Mouse (Mus musculus): ENCODE measurements around the gene Astn2. TPM values are rescaled to one million over a fixed set of nuclear protein-coding genes. Genes with fewer than 3 reads are reported as not detected.

Gene Astn2
- total and polyA plus RNA-seq, 3 experiments = not detected

GRCm38 (mm10) chr4:65773368-65774010, 630.9 kb downstream of the Astn2 start:
- Histone ChIP-seq H3K4me3 (ENCODE audit: control insufficient read depth in 1 of 2, insufficient read depth in 1 of 2, low read depth in 2 of 2, low read length in 2 of 2) (no peak overlapping the region), H3K9me3 (replicated peaks; ENCODE audit: insufficient read depth, low read length) (no peaks in the 10 kb centered on the region), H3K36me3 (ENCODE audit: control insufficient read depth in 1 of 2, insufficient read depth in 2 of 2, low read length in 2 of 2) (no peaks in the 10 kb centered on the region), H3K9ac (ENCODE audit: control insufficient read depth, low read depth, low read length, poor library complexity, severe bottlenecking) (no peak overlapping the region), H3K27ac (ENCODE audit: control insufficient read depth, low read depth, low read length) (no peak overlapping the region), H3K27me3 (ENCODE audit: control insufficient read depth in 1 of 2, insufficient read depth in 2 of 2, low read length in 2 of 2) (no peaks in the 10 kb centered on the region), H3K79me2 (ENCODE audit: control insufficient read depth, insufficient read depth, low read length, poor library complexity) (no peaks in the 10 kb centered on the region), H3K4me1 (ENCODE audit: control insufficient read depth in 1 of 2, insufficient read depth in 2 of 2, low read length in 2 of 2) (no peaks in the 10 kb centered on the region)
- TF ChIP-seq SMC3 (IDR thresholded peaks at IDR 0.05; ENCODE audit: low read depth, low read length) (no peak), ELF1 (IDR thresholded peaks at IDR 0.05; ENCODE audit: low read depth, low read length) (no peak), MYB (IDR thresholded peaks at IDR 0.05; ENCODE audit: low read depth, low read length) (no peak), USF1 (IDR thresholded peaks at IDR 0.05; ENCODE audit: low read depth, low read length) (no peak), HCFC1 (IDR thresholded peaks at IDR 0.05; ENCODE audit: low read depth, low read length) (no peak), NELFE (IDR thresholded peaks at IDR 0.05; ENCODE audit: low read depth, low read length) (no peak), TCF12 (IDR thresholded peaks at IDR 0.05; ENCODE audit: low read depth, low read length) (no peak), ZMIZ1 (IDR thresholded peaks at IDR 0.05; ENCODE audit: low read depth, low read length) (no peak), TBP (IDR thresholded peaks at IDR 0.05; ENCODE audit: low read depth, low read length) (no peak), POLR2A (IDR thresholded peaks at IDR 0.05; ENCODE audit: control insufficient read depth in 1 of 2, insufficient read depth in 1 of 2, low read depth in 1 of 2, low read length in 2 of 2, poor library complexity in 1 of 2) (no peak), SIN3A (IDR thresholded peaks at IDR 0.05; ENCODE audit: low read length) (no peak), E2F4 (IDR thresholded peaks at IDR 0.05; ENCODE audit: borderline replicate concordance, low read depth, low read length) (no peak), CHD1 (IDR thresholded peaks at IDR 0.05; ENCODE audit: low read depth, low read length) (no peak)
- DNase-seq (ENCODE audit: low read depth, low spot score) = no peak

- Histone ChIP-seq H3K36me3 (ENCODE audit: control insufficient read depth in 1 of 2, insufficient read depth in 2 of 2, low read length in 2 of 2) (no peaks in the 10 kb centered on the region), H3K9me3 (replicated peaks; ENCODE audit: insufficient read depth, low read length) (no peaks in the 10 kb centered on the region), H3K4me1 (ENCODE audit: control insufficient read depth in 1 of 2, insufficient read depth in 2 of 2, low read length in 2 of 2) (no peaks in the 10 kb centered on the region), H3K9ac (ENCODE audit: control insufficient read depth, low read depth, low read length, poor library complexity, severe bottlenecking) (no peak overlapping the region), H3K4me3 (ENCODE audit: control insufficient read depth in 1 of 2, insufficient read depth in 1 of 2, low read depth in 2 of 2, low read length in 2 of 2) (no peak overlapping the region), H3K79me2 (ENCODE audit: control insufficient read depth, insufficient read depth, low read length, poor library complexity) (no peaks in the 10 kb centered on the region), H3K27me3 (ENCODE audit: control insufficient read depth in 1 of 2, insufficient read depth in 2 of 2, low read length in 2 of 2) (no peaks in the 10 kb centered on the region), H3K27ac (ENCODE audit: control insufficient read depth, low read depth, low read length) (no peak overlapping the region)
- DNase-seq (ENCODE audit: low read depth, low spot score) = no peak
- TF ChIP-seq TAL1 (IDR thresholded peaks at IDR 0.05; ENCODE audit: low read length) (no peak), MYC (IDR thresholded peaks at IDR 0.05; ENCODE audit: low read depth, low read length) (no peak), GABPA (IDR thresholded peaks at IDR 0.05; ENCODE audit: low read depth, low read length) (no peak)
These were observed 633.5 kb downstream of the Astn2 start for GRCm38 (mm10) chr4:65770952-65771351.

- Histone ChIP-seq H3K4me1 (ENCODE audit: control insufficient read depth in 1 of 2, insufficient read depth in 2 of 2, low read length in 2 of 2) (no peaks in the 10 kb centered on the region), H3K9me3 (replicated peaks; ENCODE audit: insufficient read depth, low read length) (no peaks in the 10 kb centered on the region), H3K27ac (ENCODE audit: control insufficient read depth, low read depth, low read length) (no peak overlapping the region), H3K27me3 (ENCODE audit: control insufficient read depth in 1 of 2, insufficient read depth in 2 of 2, low read length in 2 of 2) (no peaks in the 10 kb centered on the region), H3K79me2 (ENCODE audit: control insufficient read depth, insufficient read depth, low read length, poor library complexity) (no peaks in the 10 kb centered on the region), H3K36me3 (ENCODE audit: control insufficient read depth in 1 of 2, insufficient read depth in 2 of 2, low read length in 2 of 2) (no peaks in the 10 kb centered on the region), H3K4me3 (ENCODE audit: control insufficient read depth in 1 of 2, insufficient read depth in 1 of 2, low read depth in 2 of 2, low read length in 2 of 2) (no peak overlapping the region), H3K9ac (ENCODE audit: control insufficient read depth, low read depth, low read length, poor library complexity, severe bottlenecking) (no peak overlapping the region)
- no peak for DNase-seq (ENCODE audit: low read depth, low spot score)
- TF ChIP-seq CHD1 (IDR thresholded peaks at IDR 0.05; ENCODE audit: low read depth, low read length) (no peak), SIN3A (IDR thresholded peaks at IDR 0.05; ENCODE audit: low read length) (no peak), NRF1 (IDR thresholded peaks at IDR 0.05; ENCODE audit: insufficient read depth, low read depth, low read length, poor library complexity, severe bottlenecking) (no peak), BHLHE40 (IDR thresholded peaks at IDR 0.05; ENCODE audit: borderline replicate concordance, low read depth, low read length) (no peak), MYB (IDR thresholded peaks at IDR 0.05; ENCODE audit: low read depth, low read length) (no peak), ZKSCAN1 (IDR thresholded peaks at IDR 0.05; ENCODE audit: low read depth, low read length) (no peak), RCOR1 (IDR thresholded peaks at IDR 0.05; ENCODE audit: low read depth, low read length) (no peak), POLR2AphosphoS2 (IDR thresholded peaks at IDR 0.05; ENCODE audit: low read length) (no peak), NELFE (IDR thresholded peaks at IDR 0.05; ENCODE audit: low read depth, low read length) (no peak), ELF1 (IDR thresholded peaks at IDR 0.05; ENCODE audit: low read depth, low read length) (no peak)
These were observed 636.5 kb downstream of the Astn2 start for GRCm38 (mm10) chr4:65767919-65768318.

All from MEL (cell line).